Mouse (Mus musculus): ENCODE results near the gene Nif3l1. TPM values are rescaled to one million over a fixed set of nuclear protein-coding genes. Genes with fewer than 3 reads are reported as not detected.

Nif3l1 gene
- polyA plus RNA-seq, 1 experiment from 2014 or later, result 28.5 TPM

- Histone ChIP-seq H3K9me3 (ENCODE audit: control insufficient read depth, low read length) (no peaks in the 10 kb centered on the region), H3K4me2 (ENCODE audit: low read length) (no peak overlapping the region), H3K4me3 (ENCODE audit: control insufficient read depth in 1 of 2, insufficient read depth in 1 of 2, low read depth in 1 of 2, low read length in 2 of 2) (no peak overlapping the region), H3K9ac (ENCODE audit: low read length) (no peak overlapping the region), H3K36me3 (ENCODE audit: control insufficient read depth, insufficient read depth, low read length) (peaks cover 76% of the 10 kb centered on the region), H3K4me1 (ENCODE audit: control insufficient read depth in 2 of 2, insufficient read depth in 2 of 2, low read length in 2 of 2) (no peaks in the 10 kb centered on the region), H3K27me3 (ENCODE audit: control insufficient read depth, insufficient read depth, low read length) (no peaks in the 10 kb centered on the region), H3K27ac (replicated peaks in 1 of 2; ENCODE audit: control insufficient read depth in 1 of 2, insufficient read depth in 1 of 2, low read depth in 2 of 2, low read length in 2 of 2) (no peak overlapping the region)
- no peak for ATAC-seq (ENCODE audit: insufficient number of reproducible peaks, insufficient read depth, low FRiP score, low read depth)
- 78% methylated on average over 5 of the region's 5 CpGs for WGBS
Measured at GRCm38 (mm10) chr1:58409553-58410197, 35.3 kb upstream of the Nif3l1 start.

GRCm38 (mm10) chr1:58410198-58410588 is 34.8 kb upstream of the Nif3l1 start:
- 85% methylated on average over 3 of the region's 3 CpGs for WGBS
- H3K9me3 ChIP-seq (ENCODE audit: control insufficient read depth, low read length), result no peaks in the 10 kb centered on the region
- no peak overlapping the region for H3K4me3 ChIP-seq (ENCODE audit: control insufficient read depth in 1 of 2, insufficient read depth in 1 of 2, low read depth in 1 of 2, low read length in 2 of 2)
- no peak overlapping the region for H3K4me2 ChIP-seq (ENCODE audit: low read length)
- ATAC-seq (ENCODE audit: insufficient number of reproducible peaks, insufficient read depth, low FRiP score, low read depth), result no peak
- no peak overlapping the region for H3K9ac ChIP-seq (ENCODE audit: low read length)
- peaks cover 79% of the 10 kb centered on the region for H3K36me3 ChIP-seq (ENCODE audit: control insufficient read depth, insufficient read depth, low read length)
- H3K27ac ChIP-seq (replicated peaks in 1 of 2; ENCODE audit: control insufficient read depth in 1 of 2, insufficient read depth in 1 of 2, low read depth in 2 of 2, low read length in 2 of 2), result no peak overlapping the region
- H3K4me1 ChIP-seq (ENCODE audit: control insufficient read depth in 2 of 2, insufficient read depth in 2 of 2, low read length in 2 of 2), result no peaks in the 10 kb centered on the region
- no peaks in the 10 kb centered on the region for H3K27me3 ChIP-seq (ENCODE audit: control insufficient read depth, insufficient read depth, low read length)

- 88% methylated on average over 7 of the region's 7 CpGs for WGBS
- Histone ChIP-seq H3K27ac (replicated peaks in 1 of 2; ENCODE audit: control insufficient read depth in 1 of 2, insufficient read depth in 1 of 2, low read depth in 2 of 2, low read length in 2 of 2) (no peak overlapping the region), H3K36me3 (ENCODE audit: control insufficient read depth, insufficient read depth, low read length) (peaks cover 81% of the 10 kb centered on the region), H3K9ac (ENCODE audit: low read length) (no peak overlapping the region), H3K4me2 (ENCODE audit: low read length) (no peak overlapping the region), H3K4me1 (ENCODE audit: control insufficient read depth in 2 of 2, insufficient read depth in 2 of 2, low read length in 2 of 2) (no peaks in the 10 kb centered on the region), H3K4me3 (ENCODE audit: control insufficient read depth in 1 of 2, insufficient read depth in 1 of 2, low read depth in 1 of 2, low read length in 2 of 2) (no peak overlapping the region), H3K9me3 (ENCODE audit: control insufficient read depth, low read length) (no peaks in the 10 kb centered on the region), H3K27me3 (ENCODE audit: control insufficient read depth, insufficient read depth, low read length) (no peaks in the 10 kb centered on the region)
- no peak for ATAC-seq (ENCODE audit: insufficient number of reproducible peaks, insufficient read depth, low FRiP score, low read depth)
Measured at GRCm38 (mm10) chr1:58410776-58411175, 34.2 kb upstream of the Nif3l1 start.

- Histone ChIP-seq H3K36me3 (ENCODE audit: control insufficient read depth, insufficient read depth, low read length) (peaks cover 97% of the 10 kb centered on the region), H3K9ac (ENCODE audit: low read length) (no peak overlapping the region), H3K27ac (replicated peaks in 1 of 2; ENCODE audit: control insufficient read depth in 1 of 2, insufficient read depth in 1 of 2, low read depth in 2 of 2, low read length in 2 of 2) (no peak overlapping the region), H3K4me1 (ENCODE audit: control insufficient read depth in 2 of 2, insufficient read depth in 2 of 2, low read length in 2 of 2) (no peaks in the 10 kb centered on the region; a peak in 1 of 4 replicates), H3K9me3 (ENCODE audit: control insufficient read depth, low read length) (no peaks in the 10 kb centered on the region), H3K4me3 (ENCODE audit: control insufficient read depth in 1 of 2, insufficient read depth in 1 of 2, low read depth in 1 of 2, low read length in 2 of 2) (no peak overlapping the region), H3K4me2 (ENCODE audit: low read length) (no peak overlapping the region), H3K27me3 (ENCODE audit: control insufficient read depth, insufficient read depth, low read length) (no peaks in the 10 kb centered on the region)
- 32% methylated on average over 1 of the region's 1 CpGs for WGBS
- ATAC-seq (ENCODE audit: insufficient number of reproducible peaks, insufficient read depth, low FRiP score, low read depth), result no peak
Measured at GRCm38 (mm10) chr1:58415442-58415841, 29.5 kb upstream of the Nif3l1 start.

- WGBS, result 85% methylated on average over 2 of the region's 2 CpGs
- Histone ChIP-seq H3K4me1 (ENCODE audit: control insufficient read depth in 2 of 2, insufficient read depth in 2 of 2, low read length in 2 of 2) (peaks cover 0 to 2% of the 10 kb centered on the region in 2 experiments; a peak in 2 of 4 replicates), H3K4me2 (ENCODE audit: low read length) (no peak overlapping the region), H3K36me3 (ENCODE audit: control insufficient read depth, insufficient read depth, low read length) (peaks cover 94% of the 10 kb centered on the region), H3K9ac (ENCODE audit: low read length) (no peak overlapping the region), H3K4me3 (ENCODE audit: control insufficient read depth in 1 of 2, insufficient read depth in 1 of 2, low read depth in 1 of 2, low read length in 2 of 2) (no peak overlapping the region), H3K27ac (replicated peaks in 1 of 2; ENCODE audit: control insufficient read depth in 1 of 2, insufficient read depth in 1 of 2, low read depth in 2 of 2, low read length in 2 of 2) (no peak overlapping the region), H3K9me3 (ENCODE audit: control insufficient read depth, low read length) (no peaks in the 10 kb centered on the region), H3K27me3 (ENCODE audit: control insufficient read depth, insufficient read depth, low read length) (no peaks in the 10 kb centered on the region)
- no peak for ATAC-seq (ENCODE audit: insufficient number of reproducible peaks, insufficient read depth, low FRiP score, low read depth)
Measured at GRCm38 (mm10) chr1:58416048-58416447, 28.9 kb upstream of the Nif3l1 start.

GRCm38 (mm10) chr1:58420032-58420431 is 24.9 kb upstream of the Nif3l1 start:
- H3K4me3 ChIP-seq (ENCODE audit: control insufficient read depth in 1 of 2, insufficient read depth in 1 of 2, low read depth in 1 of 2, low read length in 2 of 2), result no peak overlapping the region
- ATAC-seq (ENCODE audit: insufficient number of reproducible peaks, insufficient read depth, low FRiP score, low read depth), result no peak
- H3K27ac ChIP-seq (replicated peaks in 1 of 2; ENCODE audit: control insufficient read depth in 1 of 2, insufficient read depth in 1 of 2, low read depth in 2 of 2, low read length in 2 of 2), result no peak overlapping the region
- peaks cover 2 to 17% of the 10 kb centered on the region in 2 experiments for H3K4me1 ChIP-seq (ENCODE audit: control insufficient read depth in 2 of 2, insufficient read depth in 2 of 2, low read length in 2 of 2)
- H3K4me2 ChIP-seq (ENCODE audit: low read length), result no peak overlapping the region
- 81% methylated on average over 10 of the region's 10 CpGs for WGBS
- no peaks in the 10 kb centered on the region for H3K27me3 ChIP-seq (ENCODE audit: control insufficient read depth, insufficient read depth, low read length)
- peaks cover 63% of the 10 kb centered on the region for H3K36me3 ChIP-seq (ENCODE audit: control insufficient read depth, insufficient read depth, low read length)
- no peak overlapping the region for H3K9ac ChIP-seq (ENCODE audit: low read length)
- H3K9me3 ChIP-seq (ENCODE audit: control insufficient read depth, low read length), result no peaks in the 10 kb centered on the region

- 42% methylated on average over 7 of the region's 7 CpGs for WGBS
- Histone ChIP-seq H3K9ac (ENCODE audit: low read length) (no peak overlapping the region), H3K27ac (replicated peaks in 1 of 2; ENCODE audit: control insufficient read depth in 1 of 2, insufficient read depth in 1 of 2, low read depth in 2 of 2, low read length in 2 of 2) (no peak overlapping the region), H3K27me3 (ENCODE audit: control insufficient read depth, insufficient read depth, low read length) (no peaks in the 10 kb centered on the region), H3K4me1 (ENCODE audit: control insufficient read depth in 2 of 2, insufficient read depth in 2 of 2, low read length in 2 of 2) (peaks cover 2 to 17% of the 10 kb centered on the region in 2 experiments), H3K4me2 (ENCODE audit: low read length) (peak overlapping the region; percentile 87), H3K9me3 (ENCODE audit: control insufficient read depth, low read length) (no peaks in the 10 kb centered on the region), H3K4me3 (ENCODE audit: control insufficient read depth in 1 of 2, insufficient read depth in 1 of 2, low read depth in 1 of 2, low read length in 2 of 2) (0 out of 4 replicates have a peak overlapping the region, but pooled peaks of 1 of the 2 experiments have one; percentile 100), H3K36me3 (ENCODE audit: control insufficient read depth, insufficient read depth, low read length) (peaks cover 54% of the 10 kb centered on the region)
- no peak for ATAC-seq (ENCODE audit: insufficient number of reproducible peaks, insufficient read depth, low FRiP score, low read depth)
Measured at GRCm38 (mm10) chr1:58420961-58421360, 24.0 kb upstream of the Nif3l1 start.

GRCm38 (mm10) chr1:58422879-58423278 is 22.1 kb upstream of the Nif3l1 start:
- peak overlapping the region; percentile 100 for H3K9ac ChIP-seq (ENCODE audit: low read length)
- peaks cover 2 to 17% of the 10 kb centered on the region in 2 experiments for H3K4me1 ChIP-seq (ENCODE audit: control insufficient read depth in 2 of 2, insufficient read depth in 2 of 2, low read length in 2 of 2)
- ATAC-seq (ENCODE audit: insufficient number of reproducible peaks, insufficient read depth, low FRiP score, low read depth), result peak; percentile 54
- WGBS, result 7% methylated on average over 13 of the region's 13 CpGs
- H3K27me3 ChIP-seq (ENCODE audit: control insufficient read depth, insufficient read depth, low read length), result no peaks in the 10 kb centered on the region
- H3K27ac ChIP-seq (replicated peaks in 1 of 2; ENCODE audit: control insufficient read depth in 1 of 2, insufficient read depth in 1 of 2, low read depth in 2 of 2, low read length in 2 of 2), result peak overlapping the region; percentile 93 to 100
- peak overlapping the region; percentile 87 for H3K4me2 ChIP-seq (ENCODE audit: low read length)
- peaks cover 36% of the 10 kb centered on the region for H3K36me3 ChIP-seq (ENCODE audit: control insufficient read depth, insufficient read depth, low read length)
- peak overlapping the region; percentile 62 to 100 for H3K4me3 ChIP-seq (ENCODE audit: control insufficient read depth in 1 of 2, insufficient read depth in 1 of 2, low read depth in 1 of 2, low read length in 2 of 2)
- H3K9me3 ChIP-seq (ENCODE audit: control insufficient read depth, low read length), result no peaks in the 10 kb centered on the region
